Mouse (Mus musculus) cerebellum, adult 2 months (tissue): ENCODE measurements around the gene Siae. TPM values are rescaled to one million over a fixed set of nuclear protein-coding genes. Genes with fewer than 3 reads are reported as not detected.

Experiments used
- DNase-seq, 2 experiments: peaks; one replicate each; pipeline ENCODE4 v3.0.0; 2021
- H3K27ac ChIP-seq: fragments of 200-500 bp; 2 replicates; pipeline ENCODE4 v1.5.1; 2012; ENCODE audit warnings: low read length, control low read depth, inconsistent platforms; ENCODE audit not compliant: insufficient read depth
- H3K27me3 ChIP-seq: fragments of 200-500 bp; 2 replicates; pipeline ENCODE4 v1.6.1; 2012; ENCODE audit warnings: inconsistent platforms, mild to moderate bottlenecking, low read length, moderate library complexity; ENCODE audit not compliant: control insufficient read depth, insufficient read depth
- H3K4me1 ChIP-seq: fragments of 200-500 bp; 2 replicates; pipeline ENCODE4 v1.6.1; 2011; ENCODE audit warnings: low read length; ENCODE audit not compliant: control insufficient read depth, insufficient read depth
- H3K4me3 ChIP-seq: fragments of 200-500 bp; replicated peaks from 2 replicates; pipeline ENCODE3; 2011; ENCODE audit warnings: mild to moderate bottlenecking, low read depth, low read length, control low read depth; ENCODE audit not compliant: insufficient read depth
- CTCF ChIP-seq: fragments of 200-500 bp; IDR thresholded peaks from 2 replicates; pipeline ENCODE4 v1.5.1; 2011; ENCODE audit warnings: low read depth, mild to moderate bottlenecking, control low read depth, low read length, moderate library complexity, borderline replicate concordance; ENCODE audit not compliant: insufficient read depth
- POLR2A ChIP-seq: fragments of 200-500 bp; IDR thresholded peaks from 2 replicates; pipeline ENCODE4 v1.6.1; 2011; ENCODE audit warnings: low read length, control low read depth, borderline replicate concordance; ENCODE audit not compliant: insufficient read depth
- WGBS: fragments of 180-500 bp; shearing (Covaris S2); methylation state at CpG from one replicate; pipeline ENCODE4 v1.1.7; 2018; 5-methylcytosine and 5-hydroxymethylcytosine counted together
- polyA plus RNA-seq: library from polyadenylated mRNA; depleted of rRNA; stranded (reverse); fragments of >200 nt; gene quantifications from 2 replicates; pipeline ENCODE4 v1.2.3, GENCODE M21; 2012

The Siae gene
- polyA plus RNA-seq, 1 experiment: 15.9 TPM

DNA sequence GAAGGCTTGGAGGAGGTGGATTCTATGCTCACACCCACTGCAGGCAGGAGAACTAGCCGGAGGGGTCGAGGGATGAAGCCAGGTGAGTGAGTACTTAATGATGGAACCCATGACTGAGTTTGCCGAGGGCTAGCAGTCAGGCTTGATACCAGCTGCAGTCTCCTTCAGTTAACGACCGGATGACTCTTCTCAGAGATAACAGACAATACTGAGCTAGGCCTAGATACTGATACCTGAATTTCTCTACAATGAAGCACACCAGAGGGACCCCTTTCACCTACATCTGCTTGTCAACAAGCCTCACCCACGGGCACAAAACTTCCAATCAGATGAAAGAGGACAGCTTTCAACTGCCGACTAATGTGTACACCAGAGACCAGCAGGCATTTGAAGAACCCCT is 110.5 kb downstream of the Siae start:
- Histone ChIP-seq H3K4me3 (no peak overlapping the region), H3K27ac (no peak overlapping the region), H3K27me3 (no peaks in the 10 kb centered on the region), H3K4me1 (no peaks in the 10 kb centered on the region)
- 75% methylated on average over 7 of the region's 7 CpGs for WGBS
- DNase-seq: no peak
- TF ChIP-seq POLR2A: no peak
- no peak for TF ChIP-seq CTCF

DNA sequence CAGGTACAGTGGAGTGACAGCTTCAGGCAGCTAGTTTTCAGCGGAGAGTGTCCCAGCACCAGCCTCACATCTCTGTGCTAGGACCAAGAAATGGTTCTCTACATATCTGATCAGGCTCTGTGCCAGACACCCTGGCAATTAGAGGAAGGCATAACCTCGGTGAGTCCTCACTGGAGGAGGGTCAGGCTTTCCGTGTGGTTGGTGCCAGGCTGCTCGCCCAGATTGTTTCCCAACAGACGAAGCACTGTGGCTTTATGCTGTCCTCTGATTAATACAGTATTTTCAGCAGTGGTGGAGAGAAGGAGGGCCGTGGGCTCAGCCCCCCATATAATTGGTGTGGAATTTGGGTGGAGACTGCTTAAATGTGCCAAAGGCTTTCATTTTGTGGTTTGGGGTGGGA is 113.6 kb downstream of the Siae start, which contains the start of gene Panx3:
Gene Panx3, minus strand, starts transcription at position 121 of the 400 bp plus-strand sequence.
- Histone ChIP-seq H3K27ac (no peak within 1 kb of the TSS), H3K4me3 (no peak within 1 kb of the TSS), H3K4me1 (no peaks in the 10 kb centered on the region), H3K27me3 (no peaks in the 10 kb centered on the region)
- no peak for TF ChIP-seq CTCF
- no peak for TF ChIP-seq POLR2A
- DNase-seq: no peak
- WGBS: 26% methylated on average over 6 of the region's 6 CpGs

DNA sequence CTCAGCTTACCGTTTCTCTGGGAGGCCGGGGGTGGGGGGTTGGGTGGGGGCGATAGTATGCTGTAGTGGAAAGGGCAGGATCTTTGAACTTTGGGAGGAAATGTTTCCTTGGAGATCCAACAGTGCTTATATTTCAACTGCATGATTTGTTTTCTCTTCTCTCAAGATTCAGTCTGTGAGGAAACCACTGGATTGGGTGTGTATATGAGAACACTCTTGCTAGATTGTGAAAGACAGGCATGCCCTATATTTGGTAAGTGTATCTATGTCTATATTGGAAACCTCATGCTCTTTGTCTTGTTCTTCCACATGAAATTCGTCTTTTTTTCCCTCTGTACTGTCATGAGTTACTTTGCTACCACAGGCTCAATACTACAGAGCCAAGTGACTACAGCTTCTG is 114.2 kb downstream of the Siae start:
- Histone ChIP-seq H3K4me3 (no peak overlapping the region), H3K4me1 (no peaks in the 10 kb centered on the region), H3K27ac (no peak overlapping the region), H3K27me3 (no peaks in the 10 kb centered on the region)
- no peak for TF ChIP-seq POLR2A
- TF ChIP-seq CTCF: no peak
- no peak for DNase-seq
- 75% methylated on average over 4 of the region's 4 CpGs for WGBS

GRCm38 (mm10) chr9:37670261-37670660 is 114.8 kb downstream of the Siae start:
- WGBS: 94% methylated on average over 3 of the region's 3 CpGs
- no peak for TF ChIP-seq CTCF
- no peak for TF ChIP-seq POLR2A

GRCm38 (mm10) chr9:37675287-37675686 is 119.8 kb downstream of the Siae start:
- no peak for DNase-seq

More at GRCm38 (mm10) chr9:37670261-37670660, 114.8 kb downstream of the Siae start:
- no peak for DNase-seq
- Histone ChIP-seq H3K27ac (no peak overlapping the region), H3K27me3 (no peaks in the 10 kb centered on the region), H3K4me1 (no peaks in the 10 kb centered on the region), H3K4me3 (no peak overlapping the region)

GRCm38 (mm10) chr9:37681123-37681522 is 125.6 kb downstream of the Siae start:
- Histone ChIP-seq H3K4me1 (no peaks in the 10 kb centered on the region), H3K27me3 (no peaks in the 10 kb centered on the region), H3K27ac (no peak overlapping the region), H3K4me3 (no peak overlapping the region)
- WGBS: 92% methylated on average over 1 of the region's 1 CpGs
- TF ChIP-seq POLR2A (no peak), CTCF (no peak)
- no peak for DNase-seq

More at GRCm38 (mm10) chr9:37675287-37675686, 119.8 kb downstream of the Siae start:
- H3K27ac ChIP-seq: no peak overlapping the region
- no peak overlapping the region for H3K4me3 ChIP-seq
- no peaks in the 10 kb centered on the region for H3K27me3 ChIP-seq
- no peaks in the 10 kb centered on the region for H3K4me1 ChIP-seq
- TF ChIP-seq CTCF (no peak), POLR2A (no peak)
- WGBS: 14% methylated on average over 4 of the region's 4 CpGs

- Histone ChIP-seq H3K27ac (no peak overlapping the region), H3K4me1 (no peaks in the 10 kb centered on the region), H3K4me3 (no peak overlapping the region), H3K27me3 (no peaks in the 10 kb centered on the region)
- TF ChIP-seq CTCF (no peak), POLR2A (no peak)
- 53% methylated on average over 3 of the region's 3 CpGs for whole genome bisulfite sequencing
- no peak for DNase-seq
Measured at GRCm38 (mm10) chr9:37687288-37687940, 131.9 kb downstream of the Siae start.

GRCm38 (mm10) chr9:37687941-37688303 is 132.4 kb downstream of the Siae start:
- no peak overlapping the region for H3K4me3 ChIP-seq
- TF ChIP-seq POLR2A: no peak
- no peak for TF ChIP-seq CTCF
- no peaks in the 10 kb centered on the region for H3K4me1 ChIP-seq
- no peaks in the 10 kb centered on the region for H3K27me3 ChIP-seq
- 36% methylated on average over 3 of the region's 3 CpGs for WGBS
- H3K27ac ChIP-seq: no peak overlapping the region
- no peak for DNase-seq
